Mouse (Mus musculus) hindbrain, embryonic 14.5 days (tissue): ENCODE measurements around the gene Gm21425. TPM values are rescaled to one million over a fixed set of nuclear protein-coding genes. Genes with fewer than 3 reads are reported as not detected.
"Not testable (repeated sequence)": the region's sequence is repeated elsewhere in the genome, so short reads cannot be mapped to it uniquely, and the experiment has no call there.

Experiments
- ATAC-seq: fragments of 200-750 bp; cut with Nextera tagmentation; 2 replicates; pipeline ENCODE4 v1.8.0; 2017; ENCODE audit warnings: moderate number of reproducible peaks, mild to moderate bottlenecking, moderate TSS enrichment, moderate library complexity; ENCODE audit not compliant: low FRiP score
- DNase-seq: peaks from one replicate; pipeline ENCODE4 v3.0.0-alpha.2; 2015; ENCODE audit warnings: low spot score
- H3K27ac ChIP-seq: fragments of 300-500 bp; sonication (generic); 2 replicates; pipeline ENCODE4 v1.5.1; 2014; ENCODE audit warnings: mild to moderate bottlenecking, moderate library complexity
- H3K27me3 ChIP-seq: fragments of 300-500 bp; sonication (generic); 2 replicates; pipeline ENCODE4 v1.6.1; 2014; ENCODE audit warnings: mild to moderate bottlenecking, low read length, mixed read lengths; ENCODE audit not compliant: control insufficient read depth, insufficient read depth
- H3K36me3 ChIP-seq: fragments of 300-500 bp; sonication (generic); replicated peaks from 2 replicates; pipeline ENCODE4 v1.6.1; 2014; ENCODE audit not compliant: control insufficient read depth, insufficient read depth
- H3K4me1 ChIP-seq: fragments of 300-500 bp; sonication (generic); replicated peaks from 2 replicates; pipeline ENCODE4 v1.6.1; 2014; ENCODE audit warnings: antibody characterized with exemption, low read length, mixed read lengths; ENCODE audit not compliant: control insufficient read depth, insufficient read depth
- H3K4me2 ChIP-seq: fragments of 300-500 bp; sonication (generic); replicated peaks from 2 replicates; pipeline ENCODE4 v1.6.1; 2014; ENCODE audit warnings: mild to moderate bottlenecking, moderate library complexity
- H3K4me3 ChIP-seq: fragments of 300-500 bp; sonication (generic); replicated peaks from 2 replicates; pipeline ENCODE4 v1.5.1; 2014; ENCODE audit warnings: mild to moderate bottlenecking, low read length
- H3K9ac ChIP-seq: fragments of 300-500 bp; sonication (generic); 2 replicates; pipeline ENCODE4 v1.6.1; 2014
- H3K9me3 ChIP-seq: fragments of 300-500 bp; sonication (generic); 2 replicates; pipeline ENCODE4 v1.6.1; 2016; ENCODE audit warnings: low read length; ENCODE audit not compliant: control insufficient read depth
- WGBS: fragments of 180-500 bp; shearing (Covaris S2); extraction: QIAGEN DNeasy Blood & Tissue Kit; methylation state at CpG from one replicate; pipeline ENCODE4 v1.1.7; 2014; 5-methylcytosine and 5-hydroxymethylcytosine counted together
- polyA plus RNA-seq: library from polyadenylated mRNA; unstranded; fragments of >200 nt; fragmentation: Nextera tagmentation; extraction: Ambion mirVana; gene quantifications from 2 replicates; pipeline ENCODE4 v1.2.1, GENCODE M21; 2014

Gm21425 gene
- not detected in 2 replicates for polyA plus RNA-seq

GRCm38 (mm10) chrY:13161668-13162067, at the start of gene Gm21425:
Gm21425 (plus strand) TSS chrY:13161968.
- H3K9me3 ChIP-seq, H3K4me3 ChIP-seq, H3K27me3 ChIP-seq, H3K36me3 ChIP-seq, H3K4me2 ChIP-seq, H3K4me1 ChIP-seq, H3K9ac ChIP-seq, ATAC-seq, DNase-seq, H3K27ac ChIP-seq: not testable (repeated sequence)

DNA sequence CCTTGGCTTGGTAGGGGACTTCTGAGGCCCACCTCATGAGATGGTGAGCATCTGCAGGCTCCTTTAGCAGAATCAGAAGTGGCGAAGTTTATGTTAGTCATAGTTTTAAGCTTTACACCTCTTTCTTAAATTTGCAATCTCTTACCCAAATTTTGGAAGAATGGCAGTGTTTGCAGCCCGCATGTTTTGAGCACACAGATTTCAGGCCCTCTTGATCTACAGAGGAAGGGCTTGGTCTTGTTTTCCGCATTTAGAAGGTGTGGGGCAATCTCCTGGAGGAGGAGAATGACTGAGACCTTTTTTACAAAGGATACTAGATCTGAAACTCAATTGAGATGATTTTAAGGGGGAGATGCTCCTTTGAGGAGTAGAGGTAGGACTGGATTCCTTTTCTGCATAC, 28.4 kb upstream of the Gm21425 start, which contains the start of gene Gm21891:
Gm21891 (minus strand) TSS at position 101 of the 400 bp plus-strand sequence.
- no CpG with 5 or more reads among the region's 3 CpGs for WGBS
- H3K9ac ChIP-seq, H3K36me3 ChIP-seq, DNase-seq, ATAC-seq, H3K4me1 ChIP-seq, H3K4me2 ChIP-seq, H3K27ac ChIP-seq, H3K4me3 ChIP-seq, H3K27me3 ChIP-seq, H3K9me3 ChIP-seq: not testable (repeated sequence)

Other genes with a start within 250 kb of the Gm21425 start
- gene Gm20807, start 119.1 kb upstream of the Gm21425 start, polyA plus RNA-seq: not detected in 2 replicates
- gene Gm21891, start 28.5 kb upstream of the Gm21425 start, polyA plus RNA-seq: not detected in 2 replicates
- gene Gm21828, start 62.0 kb downstream of the Gm21425 start, polyA plus RNA-seq: not detected in 2 replicates
- gene Gm21440, start 90.4 kb downstream of the Gm21425 start, polyA plus RNA-seq: not detected in 2 replicates
- not detected in 2 replicates for gene Gm21454, start 90.5 kb downstream of the Gm21425 start, polyA plus RNA-seq
- not detected in 2 replicates for gene Gm21725, start 187.1 kb downstream of the Gm21425 start, polyA plus RNA-seq